Mouse (Mus musculus) megakaryocyte progenitor cell, adult 5-6 weeks (primary cell): ENCODE measurements around the gene Cntfr. TPM values are rescaled to one million over a fixed set of nuclear protein-coding genes. Genes with fewer than 3 reads are reported as not detected.
"Not testable (repeated sequence)": the region's sequence is repeated elsewhere in the genome, so short reads cannot be mapped to it uniquely, and the experiment has no call there.

Experiments used
- ATAC-seq: replicated peaks from 2 replicates; pipeline ENCODE4 v1.8.0; 2016; ENCODE audit warnings: mild to moderate bottlenecking, moderate TSS enrichment, inconsistent platforms; ENCODE audit not compliant: poor library complexity
- total RNA-seq, 2 experiments: library from RNA; stranded (forward) in 1 of 2; stranded (reverse) in 1 of 2; fragments of 157-497, 149-512 nt in 1 of 2; fragments of 200-1000 nt in 1 of 2; gene quantifications; 2 replicates each; pipeline versions ENCODE4 v1.2.3 to v1.2.4; 2015 to 2017

The Cntfr gene
- not detected in 2 replicates for total RNA-seq (2015)
- total RNA-seq (2017), result not detected in 2 replicates

DNA sequence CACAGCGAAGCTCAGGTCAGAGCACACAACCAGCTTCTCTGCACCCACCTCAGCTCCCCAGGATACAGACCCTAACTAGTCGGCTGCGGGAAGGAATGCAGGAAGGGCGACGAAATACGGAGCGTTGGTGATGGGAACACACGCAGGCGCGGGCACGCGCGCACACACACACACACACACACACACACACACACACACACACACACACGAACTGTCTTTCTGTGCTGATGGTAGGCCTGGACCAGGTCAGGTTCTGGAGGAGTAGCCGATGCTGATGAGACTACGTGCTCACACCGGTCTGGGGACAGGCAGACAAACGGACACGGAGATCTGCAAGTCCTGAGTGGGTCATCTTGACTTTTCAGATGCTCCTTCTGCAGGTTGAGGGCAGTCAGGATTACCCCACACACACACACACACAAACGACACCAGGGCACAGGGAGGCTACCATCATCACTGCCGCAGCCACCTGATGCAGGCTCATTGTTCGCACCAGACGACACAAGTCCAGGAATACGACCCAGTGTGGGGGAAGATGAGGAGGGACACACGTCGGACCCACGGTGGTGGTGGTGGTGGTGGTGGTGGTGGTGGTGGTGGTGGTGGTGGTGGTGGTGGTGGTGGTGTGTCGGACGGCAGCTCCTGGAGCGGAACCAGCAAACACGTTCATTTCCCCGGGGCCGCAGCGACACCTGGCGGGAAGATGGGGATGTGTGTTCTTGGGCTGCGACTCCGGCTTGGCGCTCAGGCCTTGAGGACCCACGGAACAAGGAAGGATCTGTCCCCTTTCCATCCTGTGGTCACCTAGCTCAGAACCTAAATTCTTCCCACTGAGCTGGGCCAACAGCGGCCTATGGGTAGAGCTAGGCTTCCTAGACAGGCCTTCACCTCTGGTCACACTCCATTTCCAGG, at the start of gene Cntfr:
TSS of gene Cntfr (minus strand) at position 160 of the 912 bp plus-strand sequence.
- ATAC-seq, result not testable (repeated sequence)

DNA sequence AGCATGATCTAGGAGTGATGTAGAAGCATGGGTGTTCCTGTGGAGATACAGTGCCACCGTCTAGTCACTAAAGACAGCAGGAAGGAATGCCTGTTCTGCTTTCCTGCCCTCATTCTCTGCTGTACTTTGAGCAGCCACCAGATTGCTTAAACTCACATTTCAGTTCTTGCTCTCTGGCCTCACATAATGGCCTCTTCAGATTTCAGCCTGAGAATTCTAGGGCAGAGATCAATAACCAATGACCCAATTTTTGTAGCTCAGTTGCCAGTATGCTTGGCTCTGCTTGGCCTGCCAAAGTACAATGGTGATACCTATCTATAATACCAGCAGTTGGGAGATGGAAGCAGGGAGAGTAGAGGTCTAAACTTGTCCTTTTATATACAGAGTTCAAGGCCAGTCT, 48.1 kb upstream of the Cntfr start:
- no peak for ATAC-seq

DNA sequence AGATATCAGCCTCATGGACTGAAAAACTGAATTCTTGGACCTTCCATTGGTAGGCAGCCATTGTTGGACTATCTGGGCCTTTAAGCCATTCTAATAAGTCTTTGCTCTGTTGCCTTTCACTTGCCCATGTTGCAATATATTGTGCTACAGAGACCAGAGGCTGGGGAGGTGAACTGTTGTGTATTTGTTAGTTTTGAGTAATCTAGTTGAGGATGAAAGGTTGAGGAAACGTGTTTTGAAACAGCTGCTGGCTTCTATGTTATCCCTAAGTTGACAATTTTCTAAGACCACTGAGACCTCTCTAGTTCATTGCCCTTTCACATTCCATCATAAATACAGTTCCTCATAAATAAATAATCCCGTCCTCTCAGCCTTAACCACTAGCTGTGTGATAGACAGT, 47.2 kb upstream of the Cntfr start:
- ATAC-seq, result no peak

DNA sequence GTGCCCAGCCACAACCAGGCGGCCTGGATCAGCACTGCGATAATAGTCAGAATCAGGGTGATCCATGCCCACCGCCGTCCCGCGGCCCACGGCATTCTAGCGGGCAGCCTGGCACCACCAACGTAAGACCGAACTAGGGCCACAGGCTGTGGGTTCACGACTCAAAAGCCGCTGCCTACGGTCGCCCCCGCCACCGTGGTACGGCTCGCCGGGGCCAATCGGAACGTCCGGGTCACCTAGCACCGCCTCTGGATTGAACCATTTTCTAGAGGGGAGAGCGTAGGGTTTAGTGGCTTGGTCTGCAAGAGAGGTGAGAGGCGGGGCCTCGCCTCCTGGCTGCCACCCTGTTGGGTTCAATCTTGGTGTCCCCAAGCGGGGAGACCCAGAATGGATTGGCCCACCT, 44.3 kb upstream of the Cntfr start:
- ATAC-seq, result peak; percentile 86

DNA sequence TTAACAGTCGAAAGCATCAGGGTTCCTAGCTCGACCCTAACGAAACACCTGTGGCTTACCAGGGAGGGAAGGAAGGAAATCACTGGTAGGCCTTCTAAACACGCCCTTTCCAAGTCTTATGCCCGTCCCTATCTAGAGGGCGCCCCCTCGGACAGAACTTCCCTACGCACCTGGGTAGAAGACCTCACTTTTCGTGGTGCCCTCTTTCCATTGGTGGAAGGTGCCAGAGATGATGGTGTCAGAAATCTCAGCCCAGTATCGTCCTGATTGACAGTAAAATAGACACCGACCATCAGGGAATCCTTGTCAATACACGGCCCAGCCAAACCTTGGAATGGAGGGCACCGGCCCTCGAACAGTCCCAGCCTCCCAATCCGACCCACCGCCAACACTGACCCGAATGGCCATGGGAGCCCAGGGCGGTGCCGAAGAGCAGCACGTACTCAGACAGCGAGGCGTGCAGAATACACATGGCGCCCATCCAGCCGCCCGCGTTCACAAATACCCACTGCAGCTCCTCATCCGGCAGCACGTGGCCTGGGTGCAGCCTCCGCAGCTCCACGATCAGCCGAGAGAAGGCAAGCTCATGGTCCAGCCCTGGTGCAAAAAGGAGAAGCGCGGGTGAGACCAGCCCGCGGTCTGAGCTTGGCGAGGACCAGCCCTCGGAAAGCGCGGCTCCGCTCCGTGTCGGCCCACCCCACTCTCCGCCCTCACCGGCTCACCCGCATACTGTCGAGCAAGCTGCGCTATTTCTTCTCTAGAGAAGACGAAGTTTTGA, 43.7 kb upstream of the Cntfr start:
- ATAC-seq, result peak; percentile 62

DNA sequence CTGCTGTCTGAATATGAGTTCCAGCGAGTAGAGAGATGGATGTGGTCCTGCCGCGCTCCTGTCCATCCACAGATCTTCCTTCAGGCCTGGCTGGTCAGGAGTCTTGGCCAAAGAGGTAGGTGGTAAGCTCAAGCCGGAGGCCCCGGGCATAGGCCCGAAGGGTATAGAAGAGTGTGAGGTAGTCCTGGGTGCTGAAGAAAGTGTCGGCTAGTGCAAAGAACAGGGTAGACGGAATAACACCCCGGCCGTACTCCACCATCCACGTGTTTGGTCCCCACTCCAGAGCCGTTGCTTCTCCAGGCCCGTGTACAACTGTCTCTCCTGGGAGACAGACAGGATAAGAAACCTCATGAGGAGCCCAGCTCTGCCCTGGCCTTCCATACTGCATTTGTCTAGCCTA, 42.4 kb upstream of the Cntfr start:
- no peak for ATAC-seq

DNA sequence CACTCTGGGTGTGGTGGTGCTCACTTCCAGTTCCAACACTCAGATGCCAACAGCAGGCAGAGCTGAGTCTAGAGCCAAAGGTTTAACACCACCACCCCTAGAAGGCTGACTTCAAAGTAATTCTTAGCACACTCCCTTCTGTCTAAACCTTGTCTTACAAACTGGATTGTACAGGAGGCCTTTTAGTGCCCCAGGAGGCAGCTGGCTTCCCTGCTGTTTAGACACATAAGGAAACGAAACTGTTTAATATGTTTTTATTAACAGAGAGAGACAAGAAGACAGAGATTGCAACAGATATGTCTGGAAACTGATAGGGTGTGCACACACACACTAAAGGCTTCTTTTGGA, 41.3 kb upstream of the Cntfr start:
- no peak for ATAC-seq

DNA sequence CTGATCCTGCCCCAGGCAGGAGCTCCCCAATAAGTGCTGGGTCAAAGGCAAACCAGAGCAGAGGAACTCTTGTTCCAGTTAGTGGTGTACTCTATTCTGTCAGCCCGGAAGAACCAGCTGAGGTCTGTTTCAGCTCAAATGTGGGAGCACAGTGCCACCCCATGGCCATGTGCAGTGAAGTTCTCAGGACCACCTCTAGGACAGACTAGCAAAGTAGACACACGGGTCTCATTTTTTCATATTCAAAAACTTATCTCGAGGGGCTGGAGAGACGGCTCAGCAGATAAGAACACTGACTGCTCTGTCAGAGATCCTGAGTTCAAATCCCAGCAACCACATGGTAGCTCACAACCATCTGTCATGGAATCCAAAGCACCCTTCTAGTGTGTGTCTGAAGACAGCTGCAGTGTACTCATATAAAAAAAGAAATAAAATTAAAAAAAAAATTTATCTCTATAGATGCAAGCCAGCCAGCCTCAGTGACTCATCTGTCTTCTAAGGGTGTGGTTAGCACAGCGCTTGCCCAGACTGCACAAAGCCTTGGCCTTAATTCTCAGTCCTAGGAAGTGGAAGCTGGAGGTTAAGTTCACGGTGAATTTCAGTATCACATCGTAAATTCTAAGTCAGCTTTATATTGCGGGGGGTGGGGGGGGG, 40.8 kb upstream of the Cntfr start:
- peak; percentile 59 for ATAC-seq

DNA sequence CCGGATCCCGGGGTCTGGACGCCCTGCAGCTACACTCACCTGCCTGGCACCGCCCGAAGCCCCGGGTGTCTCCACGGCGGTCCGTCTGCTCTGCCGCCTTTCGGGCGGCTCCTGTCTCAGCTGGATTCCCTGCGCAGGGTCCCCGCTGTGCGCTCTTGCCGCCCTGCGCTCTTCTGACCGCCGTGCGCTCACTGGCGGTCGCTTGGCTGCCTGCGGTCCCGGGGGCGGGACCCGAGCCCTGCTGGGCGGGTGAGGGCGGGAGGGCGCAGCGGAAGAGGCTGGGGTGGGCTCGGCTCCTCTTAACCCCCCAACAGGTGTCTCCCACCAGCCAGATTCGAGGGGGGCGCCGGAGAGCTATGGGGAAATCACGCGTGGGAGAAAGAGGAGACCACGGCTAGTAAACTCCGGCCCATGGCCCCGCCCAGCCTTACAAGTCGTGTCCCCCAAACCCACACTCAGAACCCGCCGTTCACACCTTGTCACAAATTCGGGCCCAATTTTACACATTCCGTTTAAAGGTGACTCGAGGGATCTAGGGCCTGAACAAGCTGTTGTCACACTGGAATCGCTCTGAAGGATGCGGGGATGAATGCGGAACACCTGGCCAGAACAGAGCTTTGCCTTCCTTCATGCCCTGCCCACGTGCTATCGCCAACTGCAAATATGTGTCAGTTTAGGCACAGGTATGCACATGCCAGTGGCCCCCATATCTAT, 34.3 kb upstream of the Cntfr start, which contains the start of gene Arid3c:
TSS of gene Arid3c (minus strand) at position 91 of the 714 bp plus-strand sequence.
- peak; percentile 64 for ATAC-seq

DNA sequence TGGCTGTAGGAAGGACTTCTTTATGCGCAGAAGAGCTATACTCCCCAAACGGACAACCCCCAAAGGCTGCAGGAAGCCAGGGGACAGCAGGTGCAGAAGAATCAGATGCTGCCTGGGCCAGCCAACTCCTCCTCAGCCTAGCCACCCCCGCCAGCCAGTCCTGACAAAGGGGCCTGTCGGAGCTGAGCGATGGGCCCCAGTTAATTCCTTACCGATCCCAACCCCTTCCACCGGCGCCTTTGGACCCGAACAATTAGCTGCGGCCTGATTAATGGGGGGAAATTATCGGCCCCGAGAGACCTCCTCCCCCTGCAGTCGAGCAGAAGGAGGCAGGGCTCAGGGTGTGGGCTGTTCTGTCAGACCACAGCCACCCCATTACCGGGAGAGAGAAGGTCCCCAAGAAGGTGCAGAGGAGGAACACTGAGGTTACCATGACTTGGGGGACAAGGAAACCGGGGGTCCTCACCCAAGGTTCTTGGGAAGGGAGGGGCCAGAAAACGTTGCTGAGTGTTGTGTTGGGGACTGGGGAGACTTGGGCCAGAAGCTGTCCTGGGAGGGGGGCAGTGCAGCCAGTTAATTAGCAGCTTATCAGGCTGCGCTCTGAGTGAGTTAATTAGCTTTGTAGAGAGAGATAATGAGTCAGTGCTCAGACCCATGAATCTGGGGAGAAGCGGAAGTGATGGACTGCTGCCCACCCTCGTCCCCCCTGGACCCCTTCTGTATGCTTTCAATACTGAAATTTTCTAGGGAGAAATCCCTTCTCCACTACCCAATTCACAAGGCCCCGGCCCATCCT, 30.1 kb upstream of the Cntfr start:
- no peak for ATAC-seq

DNA sequence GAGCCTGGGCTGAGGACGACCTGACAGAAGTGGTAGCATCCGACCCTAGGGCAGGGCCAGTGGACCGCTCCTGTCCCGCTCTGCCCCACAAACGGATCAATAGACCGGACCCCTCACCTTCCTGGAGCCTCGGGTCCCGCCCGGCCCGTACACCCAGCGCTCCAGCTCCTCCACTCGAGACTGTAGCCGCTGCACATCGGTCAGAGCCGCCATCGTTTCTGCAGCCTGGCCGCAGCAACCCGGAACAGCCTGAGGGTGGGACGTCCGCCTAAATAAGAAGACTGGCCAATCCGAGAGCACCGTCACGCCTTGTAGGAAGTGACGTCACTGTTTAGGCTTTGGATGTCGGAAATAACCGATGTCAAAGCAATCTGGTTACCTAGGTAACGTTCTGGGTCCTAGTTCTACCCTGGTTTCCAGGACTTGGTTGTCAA, 26.0 kb upstream of the Cntfr start, which contains the start of gene Dctn3:
TSS of gene Dctn3 (minus strand) at position 253 of the 434 bp plus-strand sequence.
- peak; percentile 98 for ATAC-seq

DNA sequence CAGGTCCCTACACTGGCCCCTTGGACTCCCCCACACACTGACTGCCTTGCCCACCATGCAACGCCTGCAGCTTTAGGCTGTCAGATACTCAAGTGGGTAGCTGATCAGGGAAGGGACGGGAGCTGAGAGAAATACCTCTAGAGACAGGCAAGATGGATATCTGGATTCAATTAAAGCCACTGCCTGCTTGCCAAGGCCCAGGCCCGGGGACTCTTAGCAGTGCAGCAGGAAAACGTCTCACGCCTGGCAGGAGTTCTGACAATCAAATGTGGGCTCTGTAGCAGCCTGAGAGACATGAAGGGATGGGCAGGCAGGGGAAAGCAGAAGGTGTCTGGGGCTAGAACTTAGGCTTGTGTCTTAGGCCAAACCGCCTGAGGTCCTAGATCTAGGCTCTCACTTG, 19.9 kb upstream of the Cntfr start:
- ATAC-seq, result no peak

DNA sequence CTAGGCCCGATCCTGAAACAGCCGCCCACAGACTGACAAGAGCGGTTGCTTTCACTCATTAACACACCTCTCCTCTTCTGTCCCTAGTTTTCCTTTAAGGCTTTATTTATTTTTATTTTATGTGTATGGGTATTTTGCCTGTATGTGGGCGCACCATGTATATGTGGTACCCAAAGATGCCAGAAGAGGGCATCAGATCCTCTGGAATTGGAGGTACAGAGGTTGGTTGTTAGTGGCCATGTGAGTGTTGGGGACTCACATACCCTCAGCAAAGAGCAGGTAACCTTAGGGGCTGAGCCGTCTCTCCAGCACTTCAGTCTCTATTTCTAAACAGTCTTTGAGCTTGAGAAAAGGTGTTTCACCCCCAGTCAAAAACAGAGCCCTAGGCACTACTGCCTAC, 18.7 kb upstream of the Cntfr start:
- ATAC-seq, result peak; percentile 51

DNA sequence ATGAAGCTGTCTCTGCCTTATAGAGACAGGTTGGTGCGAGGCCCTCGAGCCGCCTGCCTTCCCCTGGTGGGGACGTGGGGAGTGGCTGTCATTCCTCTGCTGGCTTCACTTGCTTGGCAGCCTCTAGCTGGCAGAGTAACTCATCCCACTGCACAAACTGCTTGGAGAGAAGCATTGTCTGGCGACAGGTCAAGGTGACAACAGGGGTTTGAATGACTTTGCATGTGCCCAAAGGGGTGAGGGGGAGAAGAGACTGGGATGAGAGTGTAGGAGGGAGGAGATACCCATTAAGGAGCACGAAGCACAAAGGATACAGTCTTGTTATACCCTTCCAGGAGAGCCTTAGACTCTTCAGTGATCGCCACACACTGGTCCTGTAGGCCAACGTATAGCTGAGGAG, 18.2 kb upstream of the Cntfr start:
- ATAC-seq, result no peak

DNA sequence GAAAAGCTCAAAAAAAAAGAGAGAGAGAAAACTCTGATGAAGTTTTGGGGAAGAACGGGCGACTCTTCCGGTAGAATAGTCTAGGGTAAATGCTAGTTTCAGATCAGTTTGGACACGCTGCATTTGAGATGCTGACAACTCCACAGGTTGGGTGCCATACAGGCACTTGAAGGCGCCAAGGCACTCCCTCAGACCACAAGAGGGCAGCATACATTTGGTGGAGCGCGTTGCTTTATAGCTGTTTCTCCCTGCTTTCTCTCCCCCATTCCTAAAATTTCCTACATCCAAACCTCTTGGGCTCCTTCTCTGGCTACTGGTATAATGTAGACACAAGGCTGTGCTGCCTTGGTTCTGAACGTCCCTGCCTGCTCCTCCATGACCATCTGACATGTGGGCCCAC, 17.4 kb upstream of the Cntfr start:
- peak; percentile 63 for ATAC-seq

DNA sequence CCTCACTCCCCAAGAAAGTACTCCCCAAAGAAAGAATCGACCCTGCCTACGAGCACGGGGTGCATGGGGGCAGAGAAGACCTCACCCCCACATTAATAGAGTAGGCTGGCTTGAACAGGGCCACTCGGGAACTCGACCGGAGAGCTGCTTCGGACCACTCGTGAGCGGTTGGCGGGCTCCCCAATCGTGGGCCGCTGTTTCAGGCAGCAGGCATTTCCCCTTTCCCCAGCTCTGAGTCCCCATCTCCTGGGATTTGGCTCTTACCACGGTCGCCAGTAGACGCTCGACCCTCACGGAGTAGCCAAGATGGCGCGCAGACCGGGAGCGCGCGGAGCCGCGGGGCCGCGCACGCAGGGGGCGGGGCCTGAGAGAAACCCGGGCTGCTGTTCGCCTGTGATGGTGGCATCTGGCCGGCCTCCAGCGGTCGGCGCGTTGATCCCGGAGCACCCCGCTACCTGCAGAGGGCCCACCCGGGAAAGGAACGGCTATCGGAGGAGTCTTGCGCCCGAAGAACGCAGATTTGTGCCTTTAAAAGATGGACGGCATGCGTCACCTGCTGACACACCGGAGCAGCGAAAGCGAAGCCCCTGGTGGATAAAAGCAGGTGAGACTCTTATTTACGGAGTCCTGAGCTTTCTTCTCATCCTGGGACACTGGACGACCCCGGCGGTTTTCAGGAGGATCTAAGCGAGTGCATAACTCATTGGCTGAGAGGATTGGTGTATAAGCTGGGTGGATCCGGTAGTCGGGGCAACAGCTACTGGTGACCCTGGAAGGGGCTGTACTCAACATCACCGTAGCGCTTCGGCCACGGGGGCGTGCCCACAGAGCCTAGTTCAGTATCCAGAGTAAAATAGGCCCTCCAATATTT, 16.5 kb upstream of the Cntfr start, which contains the start of gene Rpp25l:
TSS of gene Rpp25l (minus strand) at position 338 of the 871 bp plus-strand sequence.
- peak; percentile 72 for ATAC-seq

DNA sequence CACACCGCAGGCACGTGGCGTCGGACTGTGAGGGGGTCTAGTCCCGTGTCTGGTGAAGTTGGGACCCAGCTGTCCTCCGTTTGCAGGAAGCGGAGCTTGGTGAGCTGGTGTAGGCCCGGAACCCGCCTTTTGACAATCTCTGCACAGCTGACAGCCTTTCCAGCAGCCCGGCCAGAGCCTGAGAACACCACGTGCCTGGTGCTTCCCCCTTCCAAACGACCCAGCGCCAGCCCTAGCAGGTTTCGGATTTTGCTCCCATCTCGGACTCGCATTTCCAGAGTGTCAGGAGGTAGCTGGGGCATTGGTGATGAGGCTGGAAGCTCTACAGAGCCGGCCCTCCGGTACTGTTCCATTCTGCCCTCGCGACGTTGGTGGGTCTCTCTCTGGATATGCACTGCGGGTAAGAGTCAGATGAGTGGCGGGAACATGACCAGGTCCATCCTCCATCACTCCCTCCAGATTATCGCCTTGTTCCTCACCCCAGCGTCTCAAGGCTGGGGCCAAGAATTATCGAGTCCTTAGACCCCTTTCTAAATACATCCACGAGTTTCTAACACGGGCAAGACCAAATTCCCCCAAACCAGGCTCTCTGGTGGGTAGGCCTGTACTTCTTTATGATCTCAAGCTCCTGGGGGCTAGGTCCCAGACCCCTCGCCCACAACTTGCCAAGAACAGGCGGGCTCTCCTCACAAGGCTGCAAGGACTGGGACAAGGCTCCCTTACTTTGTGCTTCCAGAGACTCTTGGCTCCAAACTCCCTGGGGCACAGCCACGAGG, 15.7 kb upstream of the Cntfr start:
- no peak for ATAC-seq
